33 mouse cellular contexts compared by ENCODE assay signal in the genomic region with DNA sequence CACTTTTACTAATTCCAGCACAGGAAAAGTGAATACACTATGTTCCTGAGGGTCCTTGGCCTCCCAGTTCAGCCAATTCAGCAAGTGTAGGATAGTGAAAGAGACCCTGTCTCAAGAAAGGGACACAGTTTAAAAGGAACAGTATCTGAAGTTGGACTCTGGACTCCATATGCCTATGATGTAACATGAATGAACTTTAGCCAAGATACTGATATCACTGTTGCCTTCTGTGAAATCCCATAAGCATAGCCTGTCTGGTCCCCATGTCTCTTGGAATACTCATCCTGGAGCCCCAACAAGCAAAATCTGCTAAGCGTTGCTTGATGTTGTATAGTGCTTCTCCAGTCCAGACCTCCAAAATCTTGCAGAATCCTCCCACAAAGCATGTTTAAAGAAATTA.
"Had no signal": no experiment of that assay in that cellular context is flagged by ENCODE, and none has a peak within 500 bp of the region (broad histone marks: within the 10 kb centered on the region; RNA-seq: fewer than 3 reads in every experiment).

No protein-coding gene starts in this region.

- H3K9ac ChIP-seq: heart, embryonic 12.5 days; heart, embryonic 13.5 days; heart, embryonic 15.5 days; hindbrain, embryonic 12.5 days; hindbrain, embryonic 13.5 days; hindbrain, embryonic 14.5 days; hindbrain, embryonic 15.5 days; kidney, embryonic 15.5 days had no signal

- H3K27me3 ChIP-seq: heart, embryonic 12.5 days; heart, embryonic 13.5 days; heart, embryonic 15.5 days; hindbrain, embryonic 12.5 days; hindbrain, embryonic 13.5 days; hindbrain, embryonic 15.5 days; kidney, embryonic 15.5 days had no signal

- ATAC-seq: hindbrain, embryonic 16.5 days; hindbrain, postnatal 0 days; inflammation-experienced regulatory T-cells, adult 6 months had no signal

- H3K27ac ChIP-seq: heart, embryonic 10.5 days; heart, embryonic 13.5 days; heart, embryonic 15.5 days; hindbrain, embryonic 10.5 days; hindbrain, embryonic 12.5 days; hindbrain, embryonic 13.5 days; hindbrain, embryonic 14.5 days; hindbrain, embryonic 15.5 days; hindbrain, postnatal 0 days; kidney, embryonic 15.5 days; kidney, postnatal 0 days; layer of hippocampus, adult 2 months; left cerebral cortex, adult 2 months had no signal

- H3K9me3 ChIP-seq: heart, embryonic 10.5 days; heart, embryonic 12.5 days; heart, embryonic 13.5 days; heart, embryonic 15.5 days; hindbrain, embryonic 10.5 days; hindbrain, embryonic 12.5 days; hindbrain, embryonic 13.5 days; hindbrain, embryonic 15.5 days; kidney, embryonic 15.5 days had no signal

- H3K4me3 ChIP-seq: heart, embryonic 10.5 days; heart, embryonic 12.5 days; heart, embryonic 13.5 days; heart, embryonic 15.5 days; hindbrain, embryonic 10.5 days; hindbrain, embryonic 12.5 days; hindbrain, embryonic 13.5 days; hindbrain, embryonic 15.5 days; kidney, embryonic 15.5 days; layer of hippocampus, adult 2 months; left cerebral cortex, adult 2 months had no signal

- H3K4me1 ChIP-seq: heart, embryonic 10.5 days; heart, embryonic 12.5 days; heart, embryonic 13.5 days; heart, embryonic 15.5 days; hindbrain, embryonic 10.5 days; hindbrain, embryonic 12.5 days; hindbrain, embryonic 13.5 days; hindbrain, embryonic 15.5 days; kidney, embryonic 15.5 days had no signal

- H3K4me2 ChIP-seq: heart, embryonic 11.5 days; heart, embryonic 12.5 days; heart, embryonic 13.5 days; heart, embryonic 15.5 days; hindbrain, embryonic 12.5 days; hindbrain, embryonic 13.5 days; hindbrain, embryonic 14.5 days; hindbrain, embryonic 15.5 days; kidney, embryonic 15.5 days had no signal

- DNase-seq: heart, postnatal 10 days; heart, postnatal 14 days; heart, postnatal 36 days; heart, postnatal 4 days; kidney, adult 11 months; kidney, adult 18-20 months; kidney, adult 2 months; kidney, adult 8-10 months; kidney, adult 9 months; kidney, postnatal 10 days; kidney, postnatal 14 days; kidney, postnatal 25 days; kidney, postnatal 36 days; kidney, postnatal 4 days; layer of hippocampus, adult 9-11 months; layer of hippocampus, postnatal 36 days had no signal
